Mouse (Mus musculus) cerebellum, adult 9-10 months (tissue): ENCODE data around the gene Zfp488.

Source experiments
- DNase-seq: peaks from one replicate; pipeline ENCODE4 v3.0.0; 2022

The Zfp488 gene

GRCm38 (mm10) chr14:33942222-33942621 is 36.3 kb downstream of the Zfp488 start:
- DNase-seq, result no peak

- no peak for DNase-seq
Measured at GRCm38 (mm10) chr14:33940739-33941138, 37.8 kb downstream of the Zfp488 start, which contains the start of gene Gdf2. TSS of gene Gdf2 (plus strand) at chr14:33941039.

- DNase-seq, result peak; percentile 68
Measured at GRCm38 (mm10) chr14:33939117-33939516, 39.4 kb downstream of the Zfp488 start.

- DNase-seq, result peak; percentile 41
Measured at GRCm38 (mm10) chr14:33933778-33934317, 44.7 kb downstream of the Zfp488 start.

GRCm38 (mm10) chr14:33932935-33933703 is 45.4 kb downstream of the Zfp488 start:
- peak; percentile 45 for DNase-seq

GRCm38 (mm10) chr14:33931853-33932252 is 46.7 kb downstream of the Zfp488 start:
- no peak for DNase-seq

- no peak for DNase-seq
Measured at GRCm38 (mm10) chr14:33923168-33924070, 55.1 kb downstream of the Zfp488 start, which contains the start of gene Gdf10. TSS of gene Gdf10 (plus strand) at chr14:33923587.

GRCm38 (mm10) chr14:33922771-33923167 is 55.8 kb downstream of the Zfp488 start:
- no peak for DNase-seq

- no peak for DNase-seq
Measured at GRCm38 (mm10) chr14:33920727-33921559, 57.6 kb downstream of the Zfp488 start.
